Comparison of ENCODE assay signal across 20 mouse cellular contexts in the genomic region with DNA sequence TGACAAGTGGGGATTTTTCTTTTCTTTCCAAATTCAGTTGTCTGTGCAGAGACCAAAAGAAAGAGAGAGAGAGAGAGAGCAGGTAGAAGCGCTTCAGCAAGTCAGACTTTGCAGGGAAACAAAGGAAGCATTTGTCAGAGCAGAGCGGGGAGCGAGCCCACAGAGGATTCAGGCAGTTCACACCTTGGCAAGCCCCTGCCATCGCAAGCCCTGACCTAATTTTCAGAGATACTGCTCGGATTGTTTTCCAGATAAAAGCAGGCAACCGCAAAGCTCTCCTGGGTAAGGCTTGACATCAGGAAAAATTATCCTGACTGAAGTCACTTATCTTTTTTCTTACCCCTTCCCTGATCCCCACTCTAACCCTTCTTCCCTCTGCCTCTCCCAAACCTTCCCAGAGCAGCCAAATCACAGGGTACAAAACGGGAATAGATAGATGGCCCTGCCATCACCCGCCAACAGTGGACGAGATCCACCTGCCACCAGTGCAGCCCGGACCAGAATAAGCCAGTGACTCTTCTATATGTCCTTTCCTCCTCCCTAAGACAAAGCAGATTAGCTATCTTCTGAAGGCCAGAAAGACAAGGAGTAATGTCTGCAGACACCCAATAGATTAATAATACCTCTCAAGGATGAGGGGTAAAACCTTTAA.
DNase-seq lines count a peak whose midpoint lies in the region; ATAC-seq and TF ChIP-seq lines count a peak whose summit lies in the region.
"Had no signal": no experiment of that assay in that cellular context is flagged by ENCODE, and none has a peak within 500 bp of the region (broad histone marks: within the 10 kb centered on the region; RNA-seq: fewer than 3 reads in every experiment).

No protein-coding gene starts in this region.

- 32% methylated on average over 10 of the region's 10 CpGs for WGBS in forebrain, embryonic 16.5 days
- WGBS in forebrain, embryonic 12.5 days = 33% methylated on average over 10 of the region's 10 CpGs
- 23% methylated on average over 10 of the region's 10 CpGs for WGBS in stomach, postnatal 0 days

- peak; percentile 79 for DNase-seq in brain, adult 2 months (ENCODE audit: low read depth, low spot score)
- peak; percentile 53 to 55 for DNase-seq in cerebellum, adult 18-20 months
- DNase-seq in cerebellum, postnatal 36 days = peak; percentile 39 to 47
- no peak for DNase-seq in kidney, postnatal 10 days
- DNase-seq in stomach, postnatal 0 days (ENCODE audit: low spot score) = no peak
- DNase-seq: adrenal gland, postnatal 36 days; kidney, adult 2 months; kidney, postnatal 14 days; layer of hippocampus, adult 9-11 months; lung, adult 2 months; right cerebral cortex, postnatal 14 days; spleen, adult 18-20 months; thymus, adult 2 months had no signal

- H3K4me2 ChIP-seq in forebrain, embryonic 16.5 days (ENCODE audit: low read length) = no peak overlapping the region
- no peak overlapping the region for H3K4me2 ChIP-seq in forebrain, embryonic 12.5 days
- H3K4me2 ChIP-seq in stomach, postnatal 0 days (replicated peaks; ENCODE audit: low read depth) = no peak overlapping the region
- H3K4me2 ChIP-seq: embryonic facial prominence, embryonic 15.5 days; limb, embryonic 12.5 days; liver, embryonic 12.5 days had no signal

- H3K4me3 ChIP-seq in forebrain, embryonic 16.5 days (replicated peaks; ENCODE audit: low read length) = no peak overlapping the region
- H3K4me3 ChIP-seq in forebrain, embryonic 12.5 days (replicated peaks) = no peak overlapping the region
- H3K4me3 ChIP-seq in stomach, postnatal 0 days (ENCODE audit: low read depth, low read length) = no peak overlapping the region
- H3K4me3 ChIP-seq: embryonic facial prominence, embryonic 15.5 days; limb, embryonic 12.5 days; liver, embryonic 12.5 days; myocyte had no signal

- no peaks in the 10 kb centered on the region for H3K9me3 ChIP-seq in forebrain, embryonic 16.5 days (ENCODE audit: control insufficient read depth, low read length)
- no peaks in the 10 kb centered on the region for H3K9me3 ChIP-seq in forebrain, embryonic 12.5 days
- H3K9me3 ChIP-seq in stomach, postnatal 0 days (ENCODE audit: control insufficient read depth, low read length) = no peaks in the 10 kb centered on the region
- H3K9me3 ChIP-seq: embryonic facial prominence, embryonic 15.5 days; limb, embryonic 12.5 days; liver, embryonic 12.5 days had no signal

- no peak overlapping the region for H3K9ac ChIP-seq in forebrain, embryonic 16.5 days (replicated peaks; ENCODE audit: low read depth, low read length)
- H3K9ac ChIP-seq in forebrain, embryonic 12.5 days = no peak overlapping the region
- no peak overlapping the region for H3K9ac ChIP-seq in stomach, postnatal 0 days (ENCODE audit: low read length)
- H3K9ac ChIP-seq: embryonic facial prominence, embryonic 15.5 days; limb, embryonic 12.5 days; liver, embryonic 12.5 days had no signal

- ATAC-seq in forebrain, embryonic 16.5 days = peak; percentile 66
- no peak for ATAC-seq in forebrain, embryonic 12.5 days (ENCODE audit: low FRiP score)
- ATAC-seq in stomach, postnatal 0 days (ENCODE audit: low FRiP score, low TSS enrichment) = no peak
- ATAC-seq: inflammation-experienced regulatory T-cells, adult 6 months; liver, embryonic 12.5 days had no signal

- no peaks in the 10 kb centered on the region for H3K27me3 ChIP-seq in forebrain, embryonic 16.5 days (replicated peaks; ENCODE audit: control insufficient read depth, insufficient read depth, low read length)
- H3K27me3 ChIP-seq in forebrain, embryonic 12.5 days = no peaks in the 10 kb centered on the region; the same call in none of the 2 replicates
- H3K27me3 ChIP-seq in stomach, postnatal 0 days (ENCODE audit: control insufficient read depth, insufficient read depth, low read length) = no peaks in the 10 kb centered on the region
- H3K27me3 ChIP-seq: embryonic facial prominence, embryonic 15.5 days; liver, embryonic 12.5 days had no signal

- peak overlapping the region; percentile 59 for H3K27ac ChIP-seq in forebrain, embryonic 16.5 days (ENCODE audit: low read length)
- H3K27ac ChIP-seq in forebrain, embryonic 12.5 days = no peak overlapping the region
- H3K27ac ChIP-seq in stomach, postnatal 0 days (replicated peaks) = no peak overlapping the region
- H3K27ac ChIP-seq: embryonic facial prominence, embryonic 15.5 days; limb, embryonic 12.5 days; liver, embryonic 12.5 days had no signal

- peaks cover 2% of the 10 kb centered on the region; the same call in 1 of the 2 replicates for H3K4me1 ChIP-seq in forebrain, embryonic 16.5 days (replicated peaks; ENCODE audit: control insufficient read depth, insufficient read depth, low read length)
- H3K4me1 ChIP-seq in forebrain, embryonic 12.5 days = peaks cover 7% of the 10 kb centered on the region
- H3K4me1 ChIP-seq in stomach, postnatal 0 days (replicated peaks; ENCODE audit: control insufficient read depth, insufficient read depth) = no peaks in the 10 kb centered on the region
- H3K4me1 ChIP-seq: embryonic facial prominence, embryonic 15.5 days; limb, embryonic 12.5 days; liver, embryonic 12.5 days had no signal

- TF ChIP-seq CTCF in stomach, postnatal 0 days (IDR thresholded peaks at IDR 0.05; ENCODE audit: low read depth) = no peak

- no peak for TF ChIP-seq EP300 in stomach, postnatal 0 days (optimal IDR thresholded peaks at IDR 0.05)

- no peaks in the 10 kb centered on the region for H3K36me3 ChIP-seq in forebrain, embryonic 16.5 days (ENCODE audit: control insufficient read depth, insufficient read depth)
- H3K36me3 ChIP-seq in forebrain, embryonic 12.5 days (replicated peaks) = no peaks in the 10 kb centered on the region
- H3K36me3 ChIP-seq in stomach, postnatal 0 days (ENCODE audit: control insufficient read depth, insufficient read depth, low read length) = no peaks in the 10 kb centered on the region
- H3K36me3 ChIP-seq: embryonic facial prominence, embryonic 15.5 days; limb, embryonic 12.5 days; liver, embryonic 12.5 days had no signal

Comparison
In these comparisons a context has a peak if more than half of its experiments do, and no peak if none do; other contexts are left out.
1. DNase-seq: peak in brain, adult 2 months (single experiment), cerebellum, adult 18-20 months (2 of 2) and cerebellum, postnatal 36 days (2 of 2); none in kidney, postnatal 10 days (single experiment) and stomach, postnatal 0 days (single experiment).